Mouse (Mus musculus): ENCODE data around the gene Pola2. TPM values are rescaled to one million over a fixed set of nuclear protein-coding genes. Genes with fewer than 3 reads are reported as not detected.

Pola2 gene
- 30.5 and 32.7 TPM in 2 replicates for polyA plus RNA-seq (2012; rRNA removed)

DNA sequence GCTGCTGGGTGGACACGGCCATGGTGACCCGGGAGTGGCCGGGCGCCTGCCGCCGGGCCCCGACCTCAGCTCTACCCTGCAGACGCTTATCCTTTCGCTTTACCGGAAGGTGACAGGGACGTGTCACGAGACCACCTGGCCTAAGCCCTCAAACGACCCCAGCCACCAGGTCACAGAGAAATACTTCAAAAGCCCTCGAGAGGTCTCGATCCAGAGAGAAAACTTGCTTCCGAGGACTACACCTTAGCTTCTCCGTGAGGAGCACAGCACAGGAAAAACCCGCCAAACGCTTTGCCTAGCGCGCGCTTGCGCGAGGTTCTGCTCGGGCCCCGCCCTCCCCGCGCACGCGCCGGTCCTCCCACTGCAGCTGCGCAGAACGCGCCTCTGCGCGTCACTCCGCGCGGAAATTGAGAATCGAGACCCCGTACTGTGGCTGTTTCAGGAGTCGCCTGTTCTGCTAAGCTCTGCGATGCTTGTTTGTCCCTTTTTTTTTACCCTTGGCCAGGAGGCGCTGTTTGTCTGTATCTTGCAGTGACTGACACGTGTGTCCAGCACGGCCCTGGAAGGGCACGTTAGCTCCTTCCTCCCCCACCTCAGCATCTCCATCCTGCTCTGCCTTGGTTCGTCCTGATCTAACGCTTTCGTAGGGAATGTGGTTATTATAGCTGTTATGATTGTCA is at the start of gene Pola2:
Pola2 (minus strand) TSS at position 320 of the 680 bp plus-strand sequence.
- TF ChIP-seq POLR2A (IDR thresholded peaks at IDR 0.05; ENCODE audit: borderline replicate concordance, extremely low read depth, low read depth, low read length) (peak; percentile 75), CTCF (IDR thresholded peaks at IDR 0.05; ENCODE audit: insufficient read depth, low read length) (no peak)
- peaks cover 2% of the 10 kb centered on the region; the same call in 1 of the 2 replicates for H3K4me1 ChIP-seq (ENCODE audit: control insufficient read depth, insufficient read depth, low read length)
- peak; percentile 88 for DNase-seq
- H3K4me3 ChIP-seq (replicated peaks; ENCODE audit: extremely low read depth, low read depth, low read length), result peak within 1 kb of the TSS; percentile 72
- under 1% methylated on average over 50 of the region's 50 CpGs for WGBS

DNA sequence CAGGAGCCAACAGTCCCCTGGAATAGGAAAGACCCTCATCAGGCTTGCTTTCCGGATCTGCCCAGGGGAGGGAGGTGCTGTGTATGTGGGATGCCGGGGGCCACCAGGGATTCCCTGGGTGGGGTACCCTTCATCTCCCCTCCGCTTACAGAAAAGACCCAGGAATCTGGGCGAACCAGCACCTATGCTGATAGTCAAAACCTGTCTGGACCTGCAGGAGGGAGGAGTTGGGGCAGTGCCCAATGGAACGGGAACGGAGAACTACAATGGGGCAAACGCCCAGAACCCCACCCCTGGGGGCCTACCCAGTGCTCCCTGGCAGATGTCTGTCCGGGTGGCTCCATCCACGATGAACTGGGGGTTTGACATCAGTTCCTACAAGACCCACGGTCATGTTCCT is 49.7 kb upstream of the Pola2 start:
- 90% methylated on average over 10 of the region's 10 CpGs for WGBS
- TF ChIP-seq CTCF (IDR thresholded peaks at IDR 0.05; ENCODE audit: insufficient read depth, low read length) (no peak), POLR2A (IDR thresholded peaks at IDR 0.05; ENCODE audit: borderline replicate concordance, extremely low read depth, low read depth, low read length) (no peak)
- DNase-seq, result no peak
- Histone ChIP-seq H3K4me3 (replicated peaks; ENCODE audit: extremely low read depth, low read depth, low read length) (no peak overlapping the region), H3K4me1 (ENCODE audit: control insufficient read depth, insufficient read depth, low read length) (peaks cover 14% of the 10 kb centered on the region)

GRCm38 (mm10) chr19:6009137-6009536 is 45.1 kb upstream of the Pola2 start:
- WGBS, result 85% methylated on average over 8 of the region's 8 CpGs

DNA sequence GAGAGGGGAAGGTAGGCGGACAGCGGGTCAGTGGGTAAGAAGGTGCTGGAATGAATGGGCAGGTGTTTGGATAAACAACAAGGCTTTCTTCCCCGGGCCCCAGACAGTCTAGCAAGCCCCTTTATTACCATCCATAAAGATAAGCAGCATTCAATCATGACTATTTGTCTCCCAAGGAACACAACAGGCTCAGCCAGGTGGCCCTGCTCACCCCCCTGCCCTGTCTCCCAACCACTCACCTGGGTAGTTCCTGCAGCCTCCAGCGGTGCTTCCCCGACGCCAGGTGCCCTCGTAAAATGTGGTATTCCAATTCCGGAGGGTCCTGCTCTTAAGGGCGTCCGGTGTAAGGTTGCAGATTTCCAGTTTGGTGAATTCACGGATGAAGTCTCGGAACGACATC is 43.0 kb upstream of the Pola2 start:
- WGBS, result 84% methylated on average over 13 of the region's 13 CpGs

More at GRCm38 (mm10) chr19:6009137-6009536, 45.1 kb upstream of the Pola2 start:
- no peak for DNase-seq
- H3K4me1 ChIP-seq (ENCODE audit: control insufficient read depth, insufficient read depth, low read length), result peaks cover 2% of the 10 kb centered on the region; the same call in 1 of the 2 replicates
- no peak overlapping the region for H3K4me3 ChIP-seq (replicated peaks; ENCODE audit: extremely low read depth, low read depth, low read length)
- TF ChIP-seq POLR2A (IDR thresholded peaks at IDR 0.05; ENCODE audit: borderline replicate concordance, extremely low read depth, low read depth, low read length) (no peak), CTCF (IDR thresholded peaks at IDR 0.05; ENCODE audit: insufficient read depth, low read length) (no peak)

DNA sequence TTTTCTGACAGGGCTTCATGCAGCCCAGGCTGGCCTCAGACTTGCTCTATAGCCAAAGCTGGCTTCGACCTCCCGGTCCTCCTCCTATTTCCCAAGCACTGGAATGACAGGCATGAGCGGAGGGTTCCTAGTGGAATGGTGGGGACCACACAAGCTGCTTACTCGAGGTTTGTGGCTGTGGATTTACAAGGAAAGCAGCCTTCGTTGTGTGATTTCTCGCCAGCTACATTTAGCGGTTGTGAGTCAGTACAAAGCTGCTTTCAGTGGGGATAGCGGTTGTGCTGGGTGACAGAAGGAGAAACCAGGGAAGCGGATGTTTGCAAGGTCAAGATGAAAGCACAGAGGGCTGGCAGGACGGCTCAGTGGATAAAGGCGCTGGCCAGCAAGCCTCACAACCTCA is 41.5 kb upstream of the Pola2 start:
- H3K4me3 ChIP-seq (replicated peaks; ENCODE audit: extremely low read depth, low read depth, low read length), result no peak overlapping the region
- 62% methylated on average over 11 of the region's 11 CpGs for WGBS
- TF ChIP-seq CTCF (IDR thresholded peaks at IDR 0.05; ENCODE audit: insufficient read depth, low read length), result no peak
- TF ChIP-seq POLR2A (IDR thresholded peaks at IDR 0.05; ENCODE audit: borderline replicate concordance, extremely low read depth, low read depth, low read length), result no peak
- H3K4me1 ChIP-seq (ENCODE audit: control insufficient read depth, insufficient read depth, low read length), result no peaks in the 10 kb centered on the region
- no peak for DNase-seq

More for the DNA sequence above, 43.0 kb upstream of the Pola2 start:
- TF ChIP-seq POLR2A (IDR thresholded peaks at IDR 0.05; ENCODE audit: borderline replicate concordance, extremely low read depth, low read depth, low read length), result no peak
- no peak for TF ChIP-seq CTCF (IDR thresholded peaks at IDR 0.05; ENCODE audit: insufficient read depth, low read length)
- no peak for DNase-seq
- H3K4me1 ChIP-seq (ENCODE audit: control insufficient read depth, insufficient read depth, low read length), result no peaks in the 10 kb centered on the region
- no peak overlapping the region for H3K4me3 ChIP-seq (replicated peaks; ENCODE audit: extremely low read depth, low read depth, low read length)

GRCm38 (mm10) chr19:5999969-6000368 is 36.0 kb upstream of the Pola2 start:
- DNase-seq, result no peak
- Histone ChIP-seq H3K4me3 (replicated peaks; ENCODE audit: extremely low read depth, low read depth, low read length) (no peak overlapping the region), H3K4me1 (ENCODE audit: control insufficient read depth, insufficient read depth, low read length) (no peaks in the 10 kb centered on the region)
- WGBS, result 61% methylated on average over 5 of the region's 5 CpGs
- TF ChIP-seq CTCF (IDR thresholded peaks at IDR 0.05; ENCODE audit: insufficient read depth, low read length) (no peak), POLR2A (IDR thresholded peaks at IDR 0.05; ENCODE audit: borderline replicate concordance, extremely low read depth, low read depth, low read length) (no peak)

DNA sequence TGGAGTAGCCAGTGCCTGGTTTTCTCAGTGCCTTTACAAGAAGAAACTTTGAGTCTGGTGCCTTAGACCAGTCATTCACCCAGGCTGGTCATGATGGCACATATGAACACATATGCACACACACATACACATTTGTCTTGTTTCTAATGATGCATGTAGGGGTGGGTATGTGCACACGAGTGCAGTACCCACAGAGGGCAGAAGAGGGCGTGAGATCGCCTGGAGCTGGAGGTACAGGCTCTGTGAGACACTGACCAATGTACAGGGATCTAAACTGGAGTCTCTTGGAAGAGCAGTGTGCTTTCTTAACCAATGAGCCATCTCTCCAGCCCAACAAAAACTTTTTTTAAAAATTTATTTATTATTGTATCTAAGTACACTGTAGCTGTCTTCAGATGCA is 34.2 kb upstream of the Pola2 start:
- WGBS, result 85% methylated on average over 3 of the region's 3 CpGs
- H3K4me1 ChIP-seq (ENCODE audit: control insufficient read depth, insufficient read depth, low read length), result no peaks in the 10 kb centered on the region
- TF ChIP-seq CTCF (IDR thresholded peaks at IDR 0.05; ENCODE audit: insufficient read depth, low read length), result 0 out of 2 replicates have a peak, but pooled peaks have one; percentile 33
- TF ChIP-seq POLR2A (IDR thresholded peaks at IDR 0.05; ENCODE audit: borderline replicate concordance, extremely low read depth, low read depth, low read length), result no peak
- H3K4me3 ChIP-seq (replicated peaks; ENCODE audit: extremely low read depth, low read depth, low read length), result no peak overlapping the region
- no peak for DNase-seq

GRCm38 (mm10) chr19:5994711-5995110 is 30.7 kb upstream of the Pola2 start:
- no peak for TF ChIP-seq CTCF (IDR thresholded peaks at IDR 0.05; ENCODE audit: insufficient read depth, low read length)
- TF ChIP-seq POLR2A (IDR thresholded peaks at IDR 0.05; ENCODE audit: borderline replicate concordance, extremely low read depth, low read depth, low read length), result no peak
- WGBS, result 82% methylated on average over 14 of the region's 14 CpGs
- DNase-seq, result no peak
- Histone ChIP-seq H3K4me3 (replicated peaks; ENCODE audit: extremely low read depth, low read depth, low read length) (no peak overlapping the region), H3K4me1 (ENCODE audit: control insufficient read depth, insufficient read depth, low read length) (no peaks in the 10 kb centered on the region)

- Histone ChIP-seq H3K4me3 (replicated peaks; ENCODE audit: extremely low read depth, low read depth, low read length) (no peak overlapping the region), H3K4me1 (ENCODE audit: control insufficient read depth, insufficient read depth, low read length) (no peaks in the 10 kb centered on the region)
- TF ChIP-seq CTCF (IDR thresholded peaks at IDR 0.05; ENCODE audit: insufficient read depth, low read length) (no peak), POLR2A (IDR thresholded peaks at IDR 0.05; ENCODE audit: borderline replicate concordance, extremely low read depth, low read depth, low read length) (no peak)
- 72% methylated on average over 7 of the region's 7 CpGs for WGBS
- no peak for DNase-seq
Measured at GRCm38 (mm10) chr19:5992012-5992411, 28.0 kb upstream of the Pola2 start.

- WGBS, result 78% methylated on average over 7 of the region's 7 CpGs
- TF ChIP-seq POLR2A (IDR thresholded peaks at IDR 0.05; ENCODE audit: borderline replicate concordance, extremely low read depth, low read depth, low read length), result no peak
- TF ChIP-seq CTCF (IDR thresholded peaks at IDR 0.05; ENCODE audit: insufficient read depth, low read length), result no peak
- no peaks in the 10 kb centered on the region for H3K4me1 ChIP-seq (ENCODE audit: control insufficient read depth, insufficient read depth, low read length)
- no peak for DNase-seq
- H3K4me3 ChIP-seq (replicated peaks; ENCODE audit: extremely low read depth, low read depth, low read length), result no peak overlapping the region
Measured at GRCm38 (mm10) chr19:5991467-5991866, 27.5 kb upstream of the Pola2 start.

Measured in lung, adult 2 months (tissue).